Comparison of ENCODE assay signal across 7 mouse cellular contexts in genomic region chr6:108862548-108862947, GRCm38 (mm10). TPM values are rescaled to one million over a fixed set of nuclear protein-coding genes. Genes with fewer than 3 reads are reported as not detected.
DNase-seq lines count a peak whose midpoint lies in the region; ATAC-seq and TF ChIP-seq lines count a peak whose summit lies in the region.

No protein-coding gene starts in this region.

- no peaks in the 10 kb centered on the region for H3K4me1 ChIP-seq in hindbrain, postnatal 0 days (ENCODE audit: insufficient read depth, low read length)
- H3K4me1 ChIP-seq in hindbrain, embryonic 11.5 days (replicated peaks; ENCODE audit: control insufficient read depth, insufficient read depth, low read length): no peaks in the 10 kb centered on the region

- no peak overlapping the region for H3K9ac ChIP-seq in hindbrain, postnatal 0 days (replicated peaks; ENCODE audit: low read length)
- H3K9ac ChIP-seq in hindbrain, embryonic 11.5 days (ENCODE audit: low read depth, low read length): no peak overlapping the region

- no peaks in the 10 kb centered on the region for H3K36me3 ChIP-seq in hindbrain, postnatal 0 days (ENCODE audit: insufficient read depth, low read length)
- H3K36me3 ChIP-seq in hindbrain, embryonic 11.5 days (ENCODE audit: control insufficient read depth, insufficient read depth, low read length): no peaks in the 10 kb centered on the region

- 0 out of 2 replicates have a peak, but pooled peaks cover 3% of the 10 kb centered on the region for H3K9me3 ChIP-seq in hindbrain, postnatal 0 days (ENCODE audit: low read length)
- no peaks in the 10 kb centered on the region; the same call in 1 of the 2 replicates for H3K9me3 ChIP-seq in hindbrain, embryonic 11.5 days (ENCODE audit: control insufficient read depth, low read length)

- no peak for DNase-seq in hindbrain, postnatal 0 days (ENCODE audit: low spot score)
- no peak for DNase-seq in hindbrain, embryonic 11.5 days (ENCODE audit: low spot score)
- peak; percentile 32 for DNase-seq in urinary bladder, adult 2 months (ENCODE audit: low spot score)
- no peak for DNase-seq in urinary bladder, postnatal 10 days (ENCODE audit: low spot score)
- DNase-seq in heart, postnatal 4 days: peak; percentile 11
- DNase-seq in layer of hippocampus, adult 2 months (ENCODE audit: low spot score in 2 of 2): no peak
- no peak for DNase-seq in cerebellum, adult 8-10 months

- TF ChIP-seq CTCF in hindbrain, postnatal 0 days (IDR thresholded peaks at IDR 0.05; ENCODE audit: low read depth): no peak
- no peak for TF ChIP-seq CTCF in layer of hippocampus, adult 2 months (conservative IDR thresholded peaks at IDR 0.05)

- no peaks in the 10 kb centered on the region for H3K27me3 ChIP-seq in hindbrain, postnatal 0 days (ENCODE audit: insufficient read depth, low read length)
- H3K27me3 ChIP-seq in hindbrain, embryonic 11.5 days (ENCODE audit: control insufficient read depth, insufficient read depth, low read length): no peaks in the 10 kb centered on the region

- no peak overlapping the region for H3K27ac ChIP-seq in hindbrain, postnatal 0 days
- H3K27ac ChIP-seq in hindbrain, embryonic 11.5 days (ENCODE audit: low read depth, low read length): no peak overlapping the region
- no peak overlapping the region for H3K27ac ChIP-seq in layer of hippocampus, adult 2 months

- H3K4me2 ChIP-seq in hindbrain, postnatal 0 days (ENCODE audit: low read depth, low read length): no peak overlapping the region
- no peak overlapping the region for H3K4me2 ChIP-seq in hindbrain, embryonic 11.5 days (replicated peaks; ENCODE audit: low read depth, low read length)

- 63% methylated on average over 2 of the region's 2 CpGs for WGBS in hindbrain, postnatal 0 days
- 84% methylated on average over 2 of the region's 2 CpGs for WGBS in hindbrain, embryonic 11.5 days

- peak; percentile 35; the same call in 1 of the 2 replicates for ATAC-seq in hindbrain, postnatal 0 days
- no peak for ATAC-seq in hindbrain, embryonic 11.5 days (ENCODE audit: low FRiP score)

- H3K4me3 ChIP-seq in hindbrain, postnatal 0 days (ENCODE audit: low read length): no peak overlapping the region
- H3K4me3 ChIP-seq in hindbrain, embryonic 11.5 days (ENCODE audit: low read depth, low read length): no peak overlapping the region
- no peak overlapping the region for H3K4me3 ChIP-seq in layer of hippocampus, adult 2 months

RNA-seq across cellular contexts. Expression of gene Edem1, which starts 34.1 kb away (rescaled TPM):
- 12.6 and 13.4 TPM in 2 replicates for total RNA-seq in hindbrain, postnatal 0 days (2014; rRNA removed)
- 4.9 and 5.0 TPM in 2 replicates for polyA plus RNA-seq in hindbrain, postnatal 0 days (2015; fragmentation: Nextera tagmentation; extraction: Ambion mirVana)
- 22.0 and 22.2 TPM in 2 replicates for polyA plus RNA-seq in hindbrain, embryonic 11.5 days (2014; fragmentation: Nextera tagmentation; extraction: Ambion mirVana)
- polyA plus RNA-seq in urinary bladder, adult 2 months (2012; rRNA removed): 24.3 and 24.7 TPM in 2 replicates
- 10 to 100 TPM; 14.2 to 22.3 TPM for total RNA-seq in heart, postnatal 4 days (2021)
- 10 to 100 TPM; 13.3 to 17.2 TPM for total RNA-seq in layer of hippocampus, adult 2 months (2021)

Comparison
In these comparisons a context has a peak if more than half of its experiments do, and no peak if none do; other contexts are left out.
1. DNase-seq: peak in urinary bladder, adult 2 months (single experiment) and heart, postnatal 4 days (single experiment); none in hindbrain, postnatal 0 days (single experiment), hindbrain, embryonic 11.5 days (single experiment), urinary bladder, postnatal 10 days (single experiment), layer of hippocampus, adult 2 months (0 of 2) and cerebellum, adult 8-10 months (single experiment).